Mouse (Mus musculus) intestine, embryonic 14.5 days (tissue): ENCODE data around the gene Mpdz. TPM values are rescaled to one million over a fixed set of nuclear protein-coding genes. Genes with fewer than 3 reads are reported as not detected.

ENCODE experiments used
- ATAC-seq: fragments of 200-750 bp; cut with Nextera tagmentation; replicated peaks from 2 replicates; pipeline ENCODE4 v1.8.0; 2017; ENCODE audit warnings: low read depth, moderate number of reproducible peaks, moderate TSS enrichment, moderate library complexity; ENCODE audit not compliant: low FRiP score, low TSS enrichment
- DNase-seq: peaks from one replicate; pipeline ENCODE4 v3.0.0-alpha.2; 2018; ENCODE audit warnings: low spot score
- H3K27ac ChIP-seq: fragments of 300-500 bp; sonication (generic); 2 replicates; pipeline ENCODE4 v1.5.1; 2014; ENCODE audit warnings: low read depth, mild to moderate bottlenecking, control low read depth
- H3K27me3 ChIP-seq: fragments of 300-500 bp; sonication (generic); replicated peaks from 2 replicates; pipeline ENCODE4 v1.6.1; 2014; ENCODE audit warnings: low read length, control low read depth; ENCODE audit not compliant: control insufficient read depth, insufficient read depth
- H3K36me3 ChIP-seq: fragments of 300-500 bp; sonication (generic); 2 replicates; pipeline ENCODE4 v1.6.1; 2014; ENCODE audit warnings: low read length, control low read depth; ENCODE audit not compliant: control insufficient read depth, insufficient read depth
- H3K4me1 ChIP-seq: fragments of 300-500 bp; sonication (generic); replicated peaks from 2 replicates; pipeline ENCODE4 v1.6.1; 2014; ENCODE audit warnings: low read length, control low read depth, mixed read lengths; ENCODE audit not compliant: control insufficient read depth, insufficient read depth
- H3K4me2 ChIP-seq: fragments of 300-500 bp; sonication (generic); 2 replicates; pipeline ENCODE4 v1.6.1; 2014; ENCODE audit warnings: low read length
- H3K4me3 ChIP-seq: fragments of 300-500 bp; sonication (generic); 2 replicates; pipeline ENCODE4 v1.5.1; 2014; ENCODE audit warnings: low read depth, low read length, control low read depth, mixed read lengths
- H3K9ac ChIP-seq: fragments of 300-500 bp; sonication (generic); 2 replicates; pipeline ENCODE4 v1.6.1; 2014; ENCODE audit warnings: mild to moderate bottlenecking, low read length
- H3K9me3 ChIP-seq: fragments of 300-500 bp; sonication (generic); 2 replicates; pipeline ENCODE4 v1.6.1; 2016; ENCODE audit warnings: low read length, control low read depth; ENCODE audit not compliant: control insufficient read depth
- WGBS: fragments of 180-500 bp; shearing (Covaris S2); extraction: QIAGEN DNeasy Blood & Tissue Kit; methylation state at CpG from one replicate; pipeline ENCODE4 v1.1.7; 2014; 5-methylcytosine and 5-hydroxymethylcytosine counted together
- polyA plus RNA-seq: library from polyadenylated mRNA; unstranded; fragments of >200 nt; fragmentation: Nextera tagmentation; extraction: Ambion mirVana; gene quantifications from 2 replicates; pipeline ENCODE4 v1.2.1, GENCODE M21; 2014

Gene Mpdz
- polyA plus RNA-seq, 1 experiment from 2014 or later, result 30.9 TPM

- Histone ChIP-seq H3K27me3 (no peaks in the 10 kb centered on the region), H3K9ac (no peak overlapping the region), H3K27ac (no peak overlapping the region), H3K9me3 (no peaks in the 10 kb centered on the region), H3K4me2 (no peak overlapping the region), H3K36me3 (peaks cover 3% of the 10 kb centered on the region; the same call in 1 of the 2 replicates), H3K4me3 (no peak overlapping the region), H3K4me1 (no peaks in the 10 kb centered on the region)
- DNase-seq, result no peak
- 72% methylated on average over 1 of the region's 1 CpGs for WGBS
- no peak for ATAC-seq
Observed at GRCm38 (mm10) chr4:81423556-81423955, 19.1 kb downstream of the Mpdz start.

GRCm38 (mm10) chr4:81421621-81422020 is 21.0 kb downstream of the Mpdz start:
- Histone ChIP-seq H3K4me2 (no peak overlapping the region), H3K4me3 (no peak overlapping the region), H3K36me3 (peaks cover 8% of the 10 kb centered on the region; the same call in 1 of the 2 replicates), H3K9ac (no peak overlapping the region), H3K9me3 (no peaks in the 10 kb centered on the region), H3K27ac (no peak overlapping the region), H3K4me1 (no peaks in the 10 kb centered on the region), H3K27me3 (no peaks in the 10 kb centered on the region)
- 84% methylated on average over 2 of the region's 2 CpGs for WGBS
- DNase-seq (no peak), ATAC-seq (no peak)

- Histone ChIP-seq H3K36me3 (peaks cover 8% of the 10 kb centered on the region; the same call in 1 of the 2 replicates), H3K9ac (no peak overlapping the region), H3K4me1 (no peaks in the 10 kb centered on the region), H3K27me3 (no peaks in the 10 kb centered on the region), H3K27ac (no peak overlapping the region), H3K9me3 (no peaks in the 10 kb centered on the region), H3K4me2 (no peak overlapping the region), H3K4me3 (no peak overlapping the region)
- ATAC-seq (no peak), DNase-seq (no peak)
- WGBS, result 76% methylated on average over 10 of the region's 10 CpGs
Observed at GRCm38 (mm10) chr4:81415324-81416026, 27.1 kb downstream of the Mpdz start.

- H3K27me3 ChIP-seq, result no peaks in the 10 kb centered on the region
- H3K4me2 ChIP-seq, result no peak overlapping the region
- H3K27ac ChIP-seq, result no peak overlapping the region
- H3K9ac ChIP-seq, result no peak overlapping the region
- DNase-seq (no peak), ATAC-seq (no peak)
- H3K36me3 ChIP-seq, result peaks cover 8% of the 10 kb centered on the region; the same call in 1 of the 2 replicates
- no peaks in the 10 kb centered on the region for H3K9me3 ChIP-seq
- H3K4me3 ChIP-seq, result no peak overlapping the region
- WGBS, result 91% methylated on average over 8 of the region's 8 CpGs
- no peaks in the 10 kb centered on the region for H3K4me1 ChIP-seq
Observed at GRCm38 (mm10) chr4:81414684-81415323, 27.8 kb downstream of the Mpdz start.

- Histone ChIP-seq H3K36me3 (peaks cover 6% of the 10 kb centered on the region; the same call in 1 of the 2 replicates), H3K27ac (no peak overlapping the region), H3K4me3 (no peak overlapping the region), H3K4me2 (no peak overlapping the region), H3K27me3 (no peaks in the 10 kb centered on the region), H3K9me3 (no peaks in the 10 kb centered on the region), H3K4me1 (no peaks in the 10 kb centered on the region), H3K9ac (no peak overlapping the region)
- DNase-seq (no peak), ATAC-seq (no peak)
- WGBS, result 55% methylated on average over 6 of the region's 6 CpGs
Observed at GRCm38 (mm10) chr4:81396883-81397282, 45.7 kb downstream of the Mpdz start.

GRCm38 (mm10) chr4:81392869-81393268 is 49.7 kb downstream of the Mpdz start:
- 87% methylated on average over 3 of the region's 3 CpGs for WGBS
- no peak overlapping the region for H3K9ac ChIP-seq
- no peak overlapping the region for H3K4me3 ChIP-seq
- no peak overlapping the region for H3K4me2 ChIP-seq
- H3K27ac ChIP-seq, result no peak overlapping the region
- DNase-seq (no peak), ATAC-seq (no peak)
- H3K27me3 ChIP-seq, result no peaks in the 10 kb centered on the region
- no peaks in the 10 kb centered on the region for H3K9me3 ChIP-seq
- H3K36me3 ChIP-seq, result peaks cover 6% of the 10 kb centered on the region; the same call in 1 of the 2 replicates
- no peaks in the 10 kb centered on the region for H3K4me1 ChIP-seq

GRCm38 (mm10) chr4:81389263-81389662 is 53.4 kb downstream of the Mpdz start:
- H3K27ac ChIP-seq, result no peak overlapping the region
- no peak overlapping the region for H3K4me2 ChIP-seq
- H3K9ac ChIP-seq, result no peak overlapping the region
- H3K36me3 ChIP-seq, result peaks cover 8% of the 10 kb centered on the region; the same call in 1 of the 2 replicates
- no peaks in the 10 kb centered on the region for H3K9me3 ChIP-seq
- DNase-seq (no peak), ATAC-seq (no peak)
- H3K27me3 ChIP-seq, result no peaks in the 10 kb centered on the region
- H3K4me1 ChIP-seq, result no peaks in the 10 kb centered on the region
- H3K4me3 ChIP-seq, result no peak overlapping the region

- no peaks in the 10 kb centered on the region for H3K27me3 ChIP-seq
- ATAC-seq (no peak), DNase-seq (no peak)
- H3K4me1 ChIP-seq, result no peaks in the 10 kb centered on the region
- H3K27ac ChIP-seq, result no peak overlapping the region
- H3K4me3 ChIP-seq, result no peak overlapping the region
- H3K4me2 ChIP-seq, result no peak overlapping the region
- H3K36me3 ChIP-seq, result peaks cover 24% of the 10 kb centered on the region
- H3K9me3 ChIP-seq, result no peaks in the 10 kb centered on the region
- no peak overlapping the region for H3K9ac ChIP-seq
- WGBS, result 84% methylated on average over 2 of the region's 2 CpGs
Observed at GRCm38 (mm10) chr4:81387644-81388043, 55.0 kb downstream of the Mpdz start.

GRCm38 (mm10) chr4:81372355-81372754 is 70.3 kb downstream of the Mpdz start:
- H3K4me1 ChIP-seq, result no peaks in the 10 kb centered on the region
- no peak overlapping the region for H3K4me3 ChIP-seq
- 93% methylated on average over 4 of the region's 4 CpGs for WGBS
- no peak overlapping the region for H3K4me2 ChIP-seq
- H3K9me3 ChIP-seq, result no peaks in the 10 kb centered on the region
- no peaks in the 10 kb centered on the region for H3K27me3 ChIP-seq
- no peak for ATAC-seq
- no peak for DNase-seq
- H3K36me3 ChIP-seq, result peaks cover 27% of the 10 kb centered on the region
- H3K9ac ChIP-seq, result no peak overlapping the region
- H3K27ac ChIP-seq, result no peak overlapping the region
